Mouse (Mus musculus): ENCODE results near the gene Ric1. TPM values are rescaled to one million over a fixed set of nuclear protein-coding genes. Genes with fewer than 3 reads are reported as not detected.
A peak's percentile ranks its signal among the peaks of the same experiment; 100 is the strongest.
"Not testable (repeated sequence)": the region's sequence is repeated elsewhere in the genome, so short reads cannot be mapped to it uniquely, and the experiment has no call there.

The Ric1 gene
- polyA plus RNA-seq, 1 experiment from 2014 or later, result 11.2 TPM

GRCm38 (mm10) chr19:29520996-29521560, 1.0 kb upstream of the Ric1 start:
- H3K4me2 ChIP-seq, result peak overlapping the region; percentile 81
- no peaks in the 10 kb centered on the region for H3K27me3 ChIP-seq
- peak overlapping the region; percentile 86 for H3K4me3 ChIP-seq
- WGBS, result 43% methylated on average over 10 of the region's 10 CpGs
- H3K36me3 ChIP-seq (ENCODE audit: poor library complexity, severe bottlenecking), result no peaks in the 10 kb centered on the region
- peaks cover 15% of the 10 kb centered on the region for H3K4me1 ChIP-seq
- ATAC-seq, result no peak
- no peaks in the 10 kb centered on the region for H3K9me3 ChIP-seq (replicated peaks)
- no peak overlapping the region for H3K27ac ChIP-seq
- no peak overlapping the region for H3K9ac ChIP-seq

- Histone ChIP-seq H3K9ac (peak overlapping the region; percentile 88), H3K4me2 (peak overlapping the region; percentile 81), H3K4me1 (peaks cover 15% of the 10 kb centered on the region), H3K27me3 (no peaks in the 10 kb centered on the region), H3K9me3 (replicated peaks) (no peaks in the 10 kb centered on the region), H3K27ac (peak overlapping the region; percentile 87), H3K36me3 (ENCODE audit: poor library complexity, severe bottlenecking) (no peaks in the 10 kb centered on the region), H3K4me3 (peak overlapping the region; percentile 86)
- WGBS, result under 1% methylated on average over 88 of the region's 92 CpGs
- ATAC-seq, result no peak; the same call in none of the 2 replicates
Observed at GRCm38 (mm10) chr19:29522445-29523229, 555 bp downstream of the Ric1 start.

- H3K9me3 ChIP-seq (replicated peaks), result no peaks in the 10 kb centered on the region
- peak overlapping the region; percentile 81 for H3K4me2 ChIP-seq
- H3K9ac ChIP-seq, result peak overlapping the region; percentile 88
- no peak for ATAC-seq
- H3K27ac ChIP-seq, result peak overlapping the region; percentile 87; the same call in 1 of the 2 replicates
- 1% methylated on average over 9 of the region's 9 CpGs for WGBS
- no peaks in the 10 kb centered on the region for H3K36me3 ChIP-seq (ENCODE audit: poor library complexity, severe bottlenecking)
- no peaks in the 10 kb centered on the region for H3K27me3 ChIP-seq
- H3K4me1 ChIP-seq, result peaks cover 15% of the 10 kb centered on the region
- peak overlapping the region; percentile 86 for H3K4me3 ChIP-seq
Observed at GRCm38 (mm10) chr19:29523230-29523582, 1.1 kb downstream of the Ric1 start.

- no peak for ATAC-seq
- H3K27me3 ChIP-seq, result no peaks in the 10 kb centered on the region
- 43% methylated on average over 5 of the region's 5 CpGs for WGBS
- peaks cover under 1% of the 10 kb centered on the region for H3K9me3 ChIP-seq (replicated peaks)
- H3K27ac ChIP-seq, result no peak overlapping the region
- peak overlapping the region; percentile 81 for H3K4me2 ChIP-seq
- H3K9ac ChIP-seq, result peak overlapping the region; percentile 88
- no peaks in the 10 kb centered on the region for H3K36me3 ChIP-seq (ENCODE audit: poor library complexity, severe bottlenecking)
- peaks cover 15% of the 10 kb centered on the region for H3K4me1 ChIP-seq
- peak overlapping the region; percentile 86 for H3K4me3 ChIP-seq
Observed at GRCm38 (mm10) chr19:29523701-29524100, 1.6 kb downstream of the Ric1 start.

GRCm38 (mm10) chr19:29524614-29525013, 2.5 kb downstream of the Ric1 start:
- WGBS, result 77% methylated on average over 4 of the region's 4 CpGs
- no peak overlapping the region for H3K27ac ChIP-seq
- H3K27me3 ChIP-seq, result no peaks in the 10 kb centered on the region
- no peaks in the 10 kb centered on the region for H3K36me3 ChIP-seq (ENCODE audit: poor library complexity, severe bottlenecking)
- peaks cover 4% of the 10 kb centered on the region for H3K9me3 ChIP-seq (replicated peaks)
- H3K9ac ChIP-seq, result no peak overlapping the region
- no peak overlapping the region for H3K4me3 ChIP-seq
- no peak for ATAC-seq
- no peak overlapping the region for H3K4me2 ChIP-seq
- peaks cover 15% of the 10 kb centered on the region for H3K4me1 ChIP-seq

GRCm38 (mm10) chr19:29525588-29525987, 3.5 kb downstream of the Ric1 start:
- not testable (repeated sequence) for H3K36me3 ChIP-seq (ENCODE audit: poor library complexity, severe bottlenecking); H3K4me3 ChIP-seq; H3K4me2 ChIP-seq; H3K9me3 ChIP-seq (replicated peaks); H3K27ac ChIP-seq; ATAC-seq; H3K9ac ChIP-seq; H3K27me3 ChIP-seq
- WGBS, result 90% methylated on average over 4 of the region's 4 CpGs
- peaks cover 15% of the 10 kb centered on the region for H3K4me1 ChIP-seq

- no peak overlapping the region for H3K4me3 ChIP-seq
- no peak for ATAC-seq
- no peak overlapping the region for H3K27ac ChIP-seq
- H3K4me1 ChIP-seq, result peaks cover 15% of the 10 kb centered on the region
- H3K36me3 ChIP-seq (ENCODE audit: poor library complexity, severe bottlenecking), result no peaks in the 10 kb centered on the region
- H3K27me3 ChIP-seq, result no peaks in the 10 kb centered on the region
- H3K4me2 ChIP-seq, result no peak overlapping the region
- H3K9me3 ChIP-seq (replicated peaks), result peaks cover 4% of the 10 kb centered on the region
- no peak overlapping the region for H3K9ac ChIP-seq
Observed at GRCm38 (mm10) chr19:29526837-29527236, 4.8 kb downstream of the Ric1 start.

GRCm38 (mm10) chr19:29527299-29527698, 5.2 kb downstream of the Ric1 start:
- H3K27me3 ChIP-seq, result no peaks in the 10 kb centered on the region
- H3K4me3 ChIP-seq, result no peak overlapping the region
- H3K36me3 ChIP-seq (ENCODE audit: poor library complexity, severe bottlenecking), result no peaks in the 10 kb centered on the region
- H3K9me3 ChIP-seq (replicated peaks), result peaks cover 4% of the 10 kb centered on the region
- H3K27ac ChIP-seq, result no peak overlapping the region
- no peak overlapping the region for H3K4me2 ChIP-seq
- peaks cover 15% of the 10 kb centered on the region for H3K4me1 ChIP-seq
- 98% methylated on average over 4 of the region's 4 CpGs for WGBS
- H3K9ac ChIP-seq, result no peak overlapping the region
- no peak for ATAC-seq

GRCm38 (mm10) chr19:29528568-29528967, 6.5 kb downstream of the Ric1 start:
- WGBS, result 87% methylated on average over 2 of the region's 2 CpGs
- H3K4me2 ChIP-seq, result no peak overlapping the region
- no peaks in the 10 kb centered on the region for H3K27me3 ChIP-seq
- H3K27ac ChIP-seq, result no peak overlapping the region
- peaks cover 8% of the 10 kb centered on the region for H3K4me1 ChIP-seq
- H3K9me3 ChIP-seq (replicated peaks), result peaks cover 4% of the 10 kb centered on the region
- no peak overlapping the region for H3K9ac ChIP-seq
- no peak overlapping the region for H3K4me3 ChIP-seq
- no peaks in the 10 kb centered on the region for H3K36me3 ChIP-seq (ENCODE audit: poor library complexity, severe bottlenecking)
- ATAC-seq, result no peak

GRCm38 (mm10) chr19:29534030-29534429, 11.9 kb downstream of the Ric1 start:
- Histone ChIP-seq H3K27ac (no peak overlapping the region), H3K4me2 (no peak overlapping the region), H3K4me3 (no peak overlapping the region), H3K27me3 (no peaks in the 10 kb centered on the region), H3K9ac (no peak overlapping the region), H3K9me3 (replicated peaks) (peaks cover under 1% of the 10 kb centered on the region; the same call in 1 of the 2 replicates), H3K4me1 (no peaks in the 10 kb centered on the region), H3K36me3 (ENCODE audit: poor library complexity, severe bottlenecking) (peaks cover 16% of the 10 kb centered on the region)
- ATAC-seq, result no peak
- WGBS, result 88% methylated on average over 5 of the region's 5 CpGs

GRCm38 (mm10) chr19:29542256-29542970, 20.3 kb downstream of the Ric1 start:
- H3K9ac ChIP-seq, result no peak overlapping the region
- no peaks in the 10 kb centered on the region for H3K27me3 ChIP-seq
- no peaks in the 10 kb centered on the region for H3K36me3 ChIP-seq (ENCODE audit: poor library complexity, severe bottlenecking)
- no peak overlapping the region for H3K4me2 ChIP-seq
- H3K9me3 ChIP-seq (replicated peaks), result no peaks in the 10 kb centered on the region
- no peak for ATAC-seq
- H3K4me3 ChIP-seq, result no peak overlapping the region
- 80% methylated on average over 8 of the region's 8 CpGs for WGBS
- no peak overlapping the region for H3K27ac ChIP-seq
- H3K4me1 ChIP-seq, result no peaks in the 10 kb centered on the region

GRCm38 (mm10) chr19:29544026-29544425, 21.9 kb downstream of the Ric1 start:
- H3K36me3 ChIP-seq (ENCODE audit: poor library complexity, severe bottlenecking), result no peaks in the 10 kb centered on the region
- H3K9ac ChIP-seq, result no peak overlapping the region
- WGBS, result 92% methylated on average over 6 of the region's 6 CpGs
- no peak for ATAC-seq
- no peaks in the 10 kb centered on the region for H3K4me1 ChIP-seq
- H3K27ac ChIP-seq, result no peak overlapping the region
- H3K9me3 ChIP-seq (replicated peaks), result no peaks in the 10 kb centered on the region
- no peaks in the 10 kb centered on the region for H3K27me3 ChIP-seq
- H3K4me2 ChIP-seq, result no peak overlapping the region
- no peak overlapping the region for H3K4me3 ChIP-seq

Measured in forebrain, embryonic 13.5 days (tissue).